Comparison of ENCODE assay signal across 8 mouse cellular contexts in the genomic region with DNA sequence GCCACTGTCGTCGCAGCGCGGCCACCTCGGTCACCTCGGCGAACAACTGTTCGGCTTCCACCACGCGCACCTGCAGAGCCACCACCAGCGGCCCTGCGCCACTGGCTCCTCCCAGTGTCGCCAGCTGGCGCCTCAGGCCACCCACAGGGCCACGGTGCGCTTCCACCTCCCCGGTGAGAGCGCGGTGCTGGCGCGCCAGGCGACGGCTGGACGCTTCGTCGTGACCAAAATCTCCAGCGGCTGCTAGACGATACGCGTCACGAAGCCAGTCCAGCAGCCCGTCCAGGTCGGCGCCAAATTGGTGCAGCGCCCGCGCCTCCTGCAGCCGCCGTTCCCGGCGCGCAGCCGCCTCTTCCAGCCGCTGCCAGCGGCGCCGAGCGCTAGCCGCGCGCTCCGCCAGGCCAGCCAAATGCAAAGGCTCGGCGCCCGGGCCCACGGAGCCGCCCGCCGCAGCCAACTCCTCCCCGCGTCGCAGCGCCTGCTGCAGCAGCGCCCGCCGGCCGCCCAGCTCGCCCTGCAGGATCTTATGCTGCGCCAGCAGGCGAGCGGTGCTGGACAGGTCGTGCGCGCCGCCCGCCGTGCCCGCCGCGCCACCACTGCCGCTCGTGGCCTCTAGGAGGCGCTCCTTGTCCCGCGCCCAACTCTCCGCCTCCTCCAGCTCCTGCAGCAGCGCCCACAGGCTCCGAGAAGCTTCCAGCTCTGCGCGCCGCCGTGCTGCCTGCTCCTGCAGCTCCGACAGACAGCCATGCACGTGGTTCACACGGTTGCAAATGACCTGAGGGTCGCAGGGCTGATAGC. TPM values are rescaled to one million over a fixed set of nuclear protein-coding genes. Genes with fewer than 3 reads are reported as not detected.
DNase-seq lines count a peak whose midpoint lies in the region; ATAC-seq and TF ChIP-seq lines count a peak whose summit lies in the region.

No protein-coding gene starts in this region.

- H3K4me1 ChIP-seq in forebrain, embryonic 15.5 days: peaks cover 14% of the 10 kb centered on the region
- H3K4me1 ChIP-seq in lung, embryonic 16.5 days (replicated peaks; ENCODE audit: control insufficient read depth, insufficient read depth, low read length): peaks cover 13% of the 10 kb centered on the region

- ATAC-seq in Patski: no peak
- ATAC-seq in forebrain, embryonic 15.5 days (replicated peaks): peak; percentile 65
- peak; percentile 84 for ATAC-seq in lung, embryonic 16.5 days (ENCODE audit: low read depth)

- peak overlapping the region; percentile 25 for H3K9ac ChIP-seq in forebrain, embryonic 15.5 days (replicated peaks)
- H3K9ac ChIP-seq in lung, embryonic 16.5 days (ENCODE audit: low read length): peak overlapping the region; percentile 44; the same call in 1 of the 2 replicates

- CTCF ChIA-PET in Patski (lab: Charles Lee): interaction anchor here (0.8 to 1.0 kb wide), 2 partner anchors 12 to 66 kb away, joined by 3 read pairs; no protein-coding TSS in a partner anchor

- H3K4me2 ChIP-seq in forebrain, embryonic 15.5 days (replicated peaks): peak overlapping the region; percentile 63
- H3K4me2 ChIP-seq in lung, embryonic 16.5 days (ENCODE audit: low read depth, low read length): peak overlapping the region; percentile 81

- no peak overlapping the region for H3K27ac ChIP-seq in forebrain, embryonic 15.5 days (replicated peaks)
- H3K27ac ChIP-seq in lung, embryonic 16.5 days (ENCODE audit: low read length): no peak overlapping the region

- H3K27me3 ChIP-seq in Patski: peaks cover 63% of the 10 kb centered on the region
- peaks cover 70% of the 10 kb centered on the region for H3K27me3 ChIP-seq in forebrain, embryonic 15.5 days
- peaks cover 60% of the 10 kb centered on the region for H3K27me3 ChIP-seq in lung, embryonic 16.5 days (ENCODE audit: control insufficient read depth, insufficient read depth, low read depth, low read length)

- H3K36me3 ChIP-seq in forebrain, embryonic 15.5 days: no peaks in the 10 kb centered on the region
- H3K36me3 ChIP-seq in lung, embryonic 16.5 days (ENCODE audit: control insufficient read depth, insufficient read depth, low read length): no peaks in the 10 kb centered on the region

- TF ChIP-seq CTCF in Patski (IDR thresholded peaks at IDR 0.05): peak; percentile 95

- H3K9me3 ChIP-seq in forebrain, embryonic 15.5 days: no peaks in the 10 kb centered on the region
- H3K9me3 ChIP-seq in lung, embryonic 16.5 days (ENCODE audit: control insufficient read depth, low read length): peaks cover 3% of the 10 kb centered on the region; the same call in 1 of the 2 replicates

- H3K4me3 ChIP-seq in forebrain, embryonic 15.5 days: peak overlapping the region; percentile 44
- H3K4me3 ChIP-seq in lung, embryonic 16.5 days (ENCODE audit: low read length): peak overlapping the region; percentile 48

- WGBS in forebrain, embryonic 15.5 days: 2% methylated on average over 89 of the region's 96 CpGs
- WGBS in lung, embryonic 16.5 days: under 1% methylated on average over 93 of the region's 96 CpGs

- in situ Hi-C loops in Patski (cut with MboI; ENCODE audit: low pct_unique_long_range_greater_than_20kb): no loop called here

- DNase-seq in Patski (ENCODE audit: low read depth, low spot score): no peak
- peak; percentile 86 for DNase-seq in cerebellum, adult 8-10 months
- DNase-seq in heart, postnatal 36 days: peak; percentile 66 to 74
- peak; percentile 63 to 81 for DNase-seq in layer of hippocampus, adult 18-20 months (ENCODE audit: low spot score in 2 of 2)
- peak; percentile 47 for DNase-seq in ovary, adult 18-20 months (ENCODE audit: low spot score)
- peak; percentile 9 to 50 for DNase-seq in thymus, postnatal 10 days (ENCODE audit: low spot score in 2 of 2)

- intact Hi-C loops in heart, postnatal 36 days (cut with DNase I): loop anchor here (2.0 kb wide), 1 partner anchor 118 kb away; no protein-coding TSS in a partner anchor

- POLR2A ChIA-PET in Patski (lab: Charles Lee): no interaction called here

RNA-seq across cellular contexts. Expression of gene Sptbn4, which starts 38.9 kb away (rescaled TPM):
- polyA plus RNA-seq in Patski (2021): 0.13 TPM
- polyA plus RNA-seq in forebrain, embryonic 15.5 days (2015; fragmentation: Nextera tagmentation; extraction: Ambion mirVana): 2.0 and 2.2 TPM in 2 replicates
- under 1 TPM; 0.22 to 0.41 TPM for total RNA-seq in heart, postnatal 36 days (2021)
- 100 to 1,000 TPM; 130 to 133 TPM for total RNA-seq in layer of hippocampus, adult 18-20 months (2021)
- 0.29 and 0.41 TPM in 2 replicates for polyA plus RNA-seq in lung, embryonic 16.5 days (2015; fragmentation: Nextera tagmentation; extraction: Ambion mirVana)

RNA-seq across cellular contexts. Expression of gene Blvrb, which starts 39.2 kb away (rescaled TPM):
- polyA plus RNA-seq in Patski (2021): 20.3 TPM
- 15.8 and 17.1 TPM in 2 replicates for polyA plus RNA-seq in forebrain, embryonic 15.5 days (2015; fragmentation: Nextera tagmentation; extraction: Ambion mirVana)
- 10 to 100 TPM; 29.9 to 31.8 TPM for total RNA-seq in heart, postnatal 36 days (2021)
- total RNA-seq in layer of hippocampus, adult 18-20 months (2021): 10 to 100 TPM; 18.5 to 20.1 TPM
- 58.3 and 75.9 TPM in 2 replicates for polyA plus RNA-seq in lung, embryonic 16.5 days (2015; fragmentation: Nextera tagmentation; extraction: Ambion mirVana)

RNA-seq across cellular contexts. Expression of gene Gm20479, which starts 51.4 kb away (rescaled TPM):
- 0.64 TPM for polyA plus RNA-seq in Patski (2021)
- polyA plus RNA-seq in forebrain, embryonic 15.5 days (2015; fragmentation: Nextera tagmentation; extraction: Ambion mirVana): 0.46 TPM in 1 of 2 replicates, not detected in the other
- not detected for total RNA-seq in heart, postnatal 36 days (2021)
- total RNA-seq in layer of hippocampus, adult 18-20 months (2021): not detected
- polyA plus RNA-seq in lung, embryonic 16.5 days (2015; fragmentation: Nextera tagmentation; extraction: Ambion mirVana): 0.52 and 1.1 TPM in 2 replicates

RNA-seq across cellular contexts. Expression of gene Shkbp1, which starts 52.8 kb away (rescaled TPM):
- 24.7 TPM for polyA plus RNA-seq in Patski (2021)
- 90.2 and 91.5 TPM in 2 replicates for polyA plus RNA-seq in forebrain, embryonic 15.5 days (2015; fragmentation: Nextera tagmentation; extraction: Ambion mirVana)
- 1 to 10 TPM; 6.5 to 7.5 TPM for total RNA-seq in heart, postnatal 36 days (2021)
- 10 to 100 TPM; 25.8 to 28.2 TPM for total RNA-seq in layer of hippocampus, adult 18-20 months (2021)
- 43.6 and 46.2 TPM in 2 replicates for polyA plus RNA-seq in lung, embryonic 16.5 days (2015; fragmentation: Nextera tagmentation; extraction: Ambion mirVana)
